Mouse (Mus musculus): Measurements from ENCODE around the gene Gm5134. TPM values are rescaled to one million over a fixed set of nuclear protein-coding genes. Genes with fewer than 3 reads are reported as not detected.
A peak's percentile ranks its signal among the peaks of the same experiment; 100 is the strongest.
"Not testable (repeated sequence)": the region's sequence is repeated elsewhere in the genome, so short reads cannot be mapped to it uniquely, and the experiment has no call there.

The Gm5134 gene
- polyA plus RNA-seq, 1 experiment from 2014 or later = 0.28 TPM

DNA sequence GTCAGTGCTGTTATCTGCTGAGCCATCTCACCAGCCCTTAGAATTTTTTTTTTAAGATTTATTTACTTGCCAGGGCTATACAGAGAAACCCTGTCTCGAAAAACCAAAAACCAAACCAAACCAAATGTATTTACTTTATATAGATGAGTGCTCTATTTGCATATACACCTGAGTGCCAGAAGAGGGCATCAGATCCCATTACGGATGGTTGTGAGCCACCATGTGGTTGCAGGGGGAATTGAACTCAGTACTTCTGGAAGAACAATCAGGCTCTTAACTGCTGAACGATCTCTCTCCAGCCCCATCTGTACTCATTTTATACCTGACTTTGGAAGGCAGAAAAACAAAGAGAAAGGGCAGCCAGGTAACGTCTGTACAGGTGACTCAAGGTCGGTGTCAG lies 20.9 kb downstream of the Gm5134 start:
- Histone ChIP-seq H3K4me1 (ENCODE audit: control insufficient read depth, insufficient read depth, low read length) (no peaks in the 10 kb centered on the region), H3K27me3 (ENCODE audit: control insufficient read depth, insufficient read depth, low read length) (no peaks in the 10 kb centered on the region), H3K4me3 (ENCODE audit: low read length) (no peak overlapping the region), H3K9ac (ENCODE audit: low read length) (no peak overlapping the region), H3K4me2 (ENCODE audit: low read depth, low read length) (no peak overlapping the region), H3K36me3 (ENCODE audit: control insufficient read depth, insufficient read depth) (no peaks in the 10 kb centered on the region), H3K27ac (ENCODE audit: low read length) (no peak overlapping the region), H3K9me3 (replicated peaks; ENCODE audit: control insufficient read depth, low read length) (peaks cover 3% of the 10 kb centered on the region; the same call in 1 of the 2 replicates)
- WGBS = 74% methylated on average over 5 of the region's 5 CpGs
- ATAC-seq (replicated peaks; ENCODE audit: extremely low read depth, insufficient read depth, low FRiP score) = no peak

DNA sequence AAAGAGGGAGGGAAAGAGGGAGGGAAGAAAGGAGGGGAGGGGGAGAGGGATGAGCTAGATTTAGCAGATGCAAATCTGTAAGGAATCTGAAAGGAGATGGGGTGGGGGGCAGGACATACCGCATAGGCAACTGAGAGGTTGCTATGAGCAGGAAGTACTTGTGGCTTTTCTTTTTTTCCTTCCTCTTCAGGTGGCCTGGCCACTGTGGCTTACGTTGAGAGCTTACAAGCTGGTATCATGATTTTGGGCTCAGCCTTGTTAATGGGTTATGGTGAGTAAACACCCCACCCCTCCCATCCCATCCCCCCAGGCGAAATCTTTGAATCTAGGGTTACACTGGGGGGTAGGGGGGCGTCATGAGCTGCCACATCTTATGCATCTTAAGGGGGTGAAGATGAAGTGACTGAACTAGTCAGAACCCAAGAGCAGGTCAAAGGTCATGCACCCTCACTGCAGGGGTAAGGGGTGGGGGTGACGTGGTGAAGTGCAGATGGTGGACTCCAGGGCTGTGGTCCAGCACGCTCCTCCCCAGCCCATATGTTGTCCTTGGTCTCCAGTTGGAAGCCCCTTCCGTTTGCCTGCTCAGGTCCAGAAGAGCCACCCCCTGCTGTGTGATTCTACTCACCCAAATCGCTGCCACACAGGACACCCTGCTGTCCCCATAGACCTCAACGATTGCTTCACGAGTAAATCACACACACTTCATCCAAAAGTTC lies 24.0 kb downstream of the Gm5134 start:
- Histone ChIP-seq H3K27ac (ENCODE audit: low read length) (no peak overlapping the region), H3K9me3 (replicated peaks; ENCODE audit: control insufficient read depth, low read length) (no peaks in the 10 kb centered on the region), H3K4me3 (ENCODE audit: low read length) (no peak overlapping the region), H3K4me1 (ENCODE audit: control insufficient read depth, insufficient read depth, low read length) (no peaks in the 10 kb centered on the region), H3K27me3 (ENCODE audit: control insufficient read depth, insufficient read depth, low read length) (no peaks in the 10 kb centered on the region), H3K36me3 (ENCODE audit: control insufficient read depth, insufficient read depth) (no peaks in the 10 kb centered on the region), H3K9ac (ENCODE audit: low read length) (no peak overlapping the region), H3K4me2 (ENCODE audit: low read depth, low read length) (no peak overlapping the region)
- 0 out of 2 replicates have a peak, but pooled peaks have one; percentile 28 for ATAC-seq (replicated peaks; ENCODE audit: extremely low read depth, insufficient read depth, low FRiP score)
- WGBS = 40% methylated on average over 10 of the region's 10 CpGs

DNA sequence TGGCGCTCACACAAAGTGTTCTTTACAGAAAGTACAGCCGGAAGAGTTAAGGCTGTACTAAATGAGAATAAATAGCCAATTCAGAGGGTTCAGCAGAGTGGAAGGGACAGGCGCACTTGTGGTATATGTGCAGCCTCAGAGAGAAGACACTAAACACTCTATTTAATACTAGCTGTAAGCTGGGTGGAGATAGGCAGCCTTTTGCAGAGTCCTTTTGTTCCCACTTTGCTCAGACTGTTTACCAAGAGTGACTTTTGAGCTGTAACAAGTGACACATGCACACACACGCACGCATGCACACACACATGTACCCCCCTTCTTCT lies 24.5 kb downstream of the Gm5134 start:
- Histone ChIP-seq H3K4me1 (ENCODE audit: control insufficient read depth, insufficient read depth, low read length) (no peaks in the 10 kb centered on the region), H3K9me3 (replicated peaks; ENCODE audit: control insufficient read depth, low read length) (no peaks in the 10 kb centered on the region), H3K36me3 (ENCODE audit: control insufficient read depth, insufficient read depth) (no peaks in the 10 kb centered on the region), H3K4me3 (ENCODE audit: low read length) (no peak overlapping the region), H3K27me3 (ENCODE audit: control insufficient read depth, insufficient read depth, low read length) (no peaks in the 10 kb centered on the region), H3K9ac (ENCODE audit: low read length) (no peak overlapping the region), H3K4me2 (ENCODE audit: low read depth, low read length) (no peak overlapping the region), H3K27ac (ENCODE audit: low read length) (no peak overlapping the region)
- WGBS = 84% methylated on average over 5 of the region's 5 CpGs
- no peak for ATAC-seq (replicated peaks; ENCODE audit: extremely low read depth, insufficient read depth, low FRiP score)

DNA sequence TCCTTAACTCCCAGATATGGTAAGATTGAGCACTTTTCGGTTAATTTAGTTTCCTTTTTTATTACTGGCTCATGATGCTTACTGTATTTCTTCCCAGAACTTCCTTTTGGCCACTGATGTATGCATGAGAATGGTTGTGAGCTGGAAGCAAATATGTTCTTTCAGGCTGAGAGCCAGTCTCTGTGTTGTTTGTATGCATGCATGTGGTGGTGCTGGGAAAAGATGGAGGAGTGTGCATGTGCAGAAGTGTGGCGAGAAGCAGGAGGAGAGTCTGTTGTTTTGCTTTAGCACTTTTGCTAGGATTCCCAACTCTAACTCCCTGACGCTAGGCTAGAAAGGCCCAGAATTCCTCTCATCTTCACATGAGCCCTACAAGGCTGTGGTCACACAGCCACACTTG lies 25.1 kb downstream of the Gm5134 start:
- ATAC-seq (replicated peaks; ENCODE audit: extremely low read depth, insufficient read depth, low FRiP score) = no peak
- H3K27ac ChIP-seq (ENCODE audit: low read length) = no peak overlapping the region
- no peaks in the 10 kb centered on the region for H3K27me3 ChIP-seq (ENCODE audit: control insufficient read depth, insufficient read depth, low read length)
- H3K36me3 ChIP-seq (ENCODE audit: control insufficient read depth, insufficient read depth) = no peaks in the 10 kb centered on the region
- H3K4me3 ChIP-seq (ENCODE audit: low read length) = no peak overlapping the region
- no peaks in the 10 kb centered on the region for H3K9me3 ChIP-seq (replicated peaks; ENCODE audit: control insufficient read depth, low read length)
- no peaks in the 10 kb centered on the region for H3K4me1 ChIP-seq (ENCODE audit: control insufficient read depth, insufficient read depth, low read length)
- no peak overlapping the region for H3K4me2 ChIP-seq (ENCODE audit: low read depth, low read length)
- 83% methylated on average over 3 of the region's 3 CpGs for WGBS
- H3K9ac ChIP-seq (ENCODE audit: low read length) = no peak overlapping the region

DNA sequence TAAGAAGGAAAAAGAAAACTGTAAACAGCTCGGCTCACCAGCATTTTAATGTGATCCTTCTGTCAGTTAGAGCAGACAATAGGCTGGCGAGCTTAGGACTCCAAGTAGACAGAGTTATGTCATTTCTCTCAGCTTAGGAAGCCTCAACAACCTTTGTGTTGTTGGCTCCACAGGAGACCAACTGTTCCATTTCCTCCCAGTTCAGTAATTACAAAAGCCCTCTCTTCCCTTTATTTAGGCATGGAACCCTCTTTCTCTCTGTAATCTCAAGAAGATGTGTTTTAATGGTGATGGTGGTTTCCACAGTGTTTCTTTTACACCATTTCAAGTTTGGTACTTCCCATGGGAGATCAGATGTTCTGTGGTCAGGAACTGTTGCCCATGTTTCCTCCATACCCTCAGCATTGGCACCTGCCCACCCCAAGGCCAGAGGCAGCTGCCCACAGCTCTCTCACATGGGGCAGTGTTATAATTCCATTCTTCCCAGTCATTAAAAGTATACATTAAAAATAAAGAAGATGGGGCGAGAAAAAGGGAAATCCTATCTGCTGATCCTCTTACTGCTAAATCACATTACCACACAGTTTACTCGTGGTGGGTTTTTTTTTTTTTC lies 36.2 kb downstream of the Gm5134 start:
- Histone ChIP-seq H3K4me1 (ENCODE audit: control insufficient read depth, insufficient read depth, low read length) (no peaks in the 10 kb centered on the region), H3K4me2 (ENCODE audit: low read depth, low read length) (no peak overlapping the region), H3K36me3 (ENCODE audit: control insufficient read depth, insufficient read depth) (no peaks in the 10 kb centered on the region), H3K27me3 (ENCODE audit: control insufficient read depth, insufficient read depth, low read length) (no peaks in the 10 kb centered on the region), H3K4me3 (ENCODE audit: low read length) (no peak overlapping the region), H3K27ac (ENCODE audit: low read length) (no peak overlapping the region), H3K9ac (ENCODE audit: low read length) (no peak overlapping the region), H3K9me3 (replicated peaks; ENCODE audit: control insufficient read depth, low read length) (no peaks in the 10 kb centered on the region)
- WGBS = 75% methylated on average over 4 of the region's 4 CpGs
- ATAC-seq (replicated peaks; ENCODE audit: extremely low read depth, insufficient read depth, low FRiP score) = no peak

DNA sequence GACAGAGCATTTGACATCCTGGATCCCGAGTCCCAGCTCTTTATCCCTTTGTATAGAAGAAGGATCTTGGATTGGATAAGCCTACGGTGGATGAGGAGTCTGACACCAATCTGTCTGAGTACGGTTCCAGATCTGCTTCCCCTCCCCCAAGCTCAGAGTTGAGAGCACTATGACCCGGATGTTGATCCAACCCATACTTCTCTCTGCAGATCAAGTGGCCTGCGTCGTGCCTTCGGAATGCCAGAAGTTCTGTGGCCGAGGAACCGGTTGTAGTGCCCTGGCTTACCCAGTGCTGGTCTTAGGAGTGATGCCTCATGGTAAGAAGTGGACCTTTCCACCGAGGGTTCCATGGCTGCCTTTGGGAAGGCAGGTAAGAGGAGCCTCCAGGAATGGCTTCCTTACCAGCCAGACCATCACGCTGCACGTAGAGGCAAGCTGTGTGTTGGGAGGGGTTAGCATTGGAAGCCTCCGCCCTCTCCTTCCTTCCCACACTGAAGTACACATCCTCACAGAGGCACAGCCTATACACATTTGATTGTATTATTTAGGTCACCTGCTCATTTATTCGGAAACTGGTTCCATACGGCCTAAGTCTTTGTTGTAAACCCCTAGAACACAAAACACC lies 39.4 kb downstream of the Gm5134 start:
- no peak overlapping the region for H3K4me2 ChIP-seq (ENCODE audit: low read depth, low read length)
- WGBS = 80% methylated on average over 15 of the region's 15 CpGs
- H3K36me3 ChIP-seq (ENCODE audit: control insufficient read depth, insufficient read depth) = no peaks in the 10 kb centered on the region
- ATAC-seq (replicated peaks; ENCODE audit: extremely low read depth, insufficient read depth, low FRiP score) = no peak
- H3K9ac ChIP-seq (ENCODE audit: low read length) = no peak overlapping the region
- no peaks in the 10 kb centered on the region for H3K9me3 ChIP-seq (replicated peaks; ENCODE audit: control insufficient read depth, low read length)
- no peaks in the 10 kb centered on the region for H3K4me1 ChIP-seq (ENCODE audit: control insufficient read depth, insufficient read depth, low read length)
- H3K4me3 ChIP-seq (ENCODE audit: low read length) = no peak overlapping the region
- H3K27ac ChIP-seq (ENCODE audit: low read length) = no peak overlapping the region
- no peaks in the 10 kb centered on the region for H3K27me3 ChIP-seq (ENCODE audit: control insufficient read depth, insufficient read depth, low read length)

DNA sequence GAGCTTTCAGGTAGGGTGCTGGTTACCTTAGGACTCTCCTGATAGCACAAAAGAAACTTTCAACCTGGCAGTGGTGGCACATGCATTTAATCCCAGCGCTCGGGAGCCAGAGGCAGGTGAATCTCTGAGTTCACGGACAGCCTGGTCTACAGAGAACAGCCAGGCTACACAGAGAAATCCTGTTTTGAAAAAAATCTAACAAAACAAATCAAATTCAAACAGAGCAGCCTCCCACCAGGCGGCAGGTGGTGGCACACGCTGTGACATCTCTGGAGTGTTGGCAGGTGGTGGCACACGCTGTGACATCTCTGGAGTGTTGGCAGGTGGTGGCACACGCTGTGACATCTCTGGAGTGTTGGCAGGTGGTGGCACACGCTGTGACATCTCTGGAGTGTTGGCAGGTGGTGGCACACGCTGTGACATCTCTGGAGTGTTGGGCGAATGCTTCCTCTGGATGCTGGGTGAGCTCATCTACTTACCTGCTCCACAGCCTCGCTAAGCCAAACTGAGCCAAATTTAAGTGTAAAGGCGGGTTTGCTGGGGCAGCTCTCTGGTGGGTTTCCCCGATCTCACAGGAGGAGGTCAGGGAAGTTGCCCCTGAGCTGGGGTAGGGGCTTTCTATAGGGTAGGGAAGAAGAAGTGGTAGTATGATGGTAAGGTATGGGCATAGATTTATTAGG lies 40.4 kb downstream of the Gm5134 start:
- H3K4me2 ChIP-seq (ENCODE audit: low read depth, low read length); H3K4me1 ChIP-seq (ENCODE audit: control insufficient read depth, insufficient read depth, low read length); H3K9me3 ChIP-seq (replicated peaks; ENCODE audit: control insufficient read depth, low read length); H3K9ac ChIP-seq (ENCODE audit: low read length); H3K36me3 ChIP-seq (ENCODE audit: control insufficient read depth, insufficient read depth); H3K27ac ChIP-seq (ENCODE audit: low read length); H3K4me3 ChIP-seq (ENCODE audit: low read length); H3K27me3 ChIP-seq (ENCODE audit: control insufficient read depth, insufficient read depth, low read length); ATAC-seq (replicated peaks; ENCODE audit: extremely low read depth, insufficient read depth, low FRiP score): not testable (repeated sequence)
- 72% methylated on average over 12 of the region's 13 CpGs for WGBS

DNA sequence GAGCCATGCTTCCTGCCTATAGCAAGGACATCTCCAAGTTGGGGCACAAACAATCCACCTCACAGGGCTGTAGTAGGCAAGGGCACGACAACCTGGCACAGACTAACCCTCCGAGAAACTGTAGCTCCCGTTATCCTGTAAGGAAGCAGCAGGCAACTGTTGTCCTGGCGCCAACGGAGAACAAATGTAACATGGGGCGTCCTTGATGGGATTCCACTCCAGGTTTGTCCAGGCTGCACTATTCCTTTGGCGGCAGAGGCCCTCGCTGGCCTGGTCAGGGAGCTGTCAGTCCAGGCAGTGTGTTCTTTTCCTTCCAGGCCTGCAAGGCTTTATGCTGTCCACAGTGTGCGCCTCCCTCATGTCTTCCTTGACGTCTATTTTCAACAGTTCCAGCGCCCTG lies 41.1 kb downstream of the Gm5134 start:
- ATAC-seq (replicated peaks; ENCODE audit: extremely low read depth, insufficient read depth, low FRiP score) = no peak
- Histone ChIP-seq H3K4me1 (ENCODE audit: control insufficient read depth, insufficient read depth, low read length) (no peaks in the 10 kb centered on the region), H3K36me3 (ENCODE audit: control insufficient read depth, insufficient read depth) (no peaks in the 10 kb centered on the region), H3K27ac (ENCODE audit: low read length) (no peak overlapping the region), H3K4me3 (ENCODE audit: low read length) (no peak overlapping the region), H3K4me2 (ENCODE audit: low read depth, low read length) (no peak overlapping the region), H3K27me3 (ENCODE audit: control insufficient read depth, insufficient read depth, low read length) (no peaks in the 10 kb centered on the region), H3K9ac (ENCODE audit: low read length) (no peak overlapping the region), H3K9me3 (replicated peaks; ENCODE audit: control insufficient read depth, low read length) (no peaks in the 10 kb centered on the region)
- 72% methylated on average over 11 of the region's 11 CpGs for WGBS

DNA sequence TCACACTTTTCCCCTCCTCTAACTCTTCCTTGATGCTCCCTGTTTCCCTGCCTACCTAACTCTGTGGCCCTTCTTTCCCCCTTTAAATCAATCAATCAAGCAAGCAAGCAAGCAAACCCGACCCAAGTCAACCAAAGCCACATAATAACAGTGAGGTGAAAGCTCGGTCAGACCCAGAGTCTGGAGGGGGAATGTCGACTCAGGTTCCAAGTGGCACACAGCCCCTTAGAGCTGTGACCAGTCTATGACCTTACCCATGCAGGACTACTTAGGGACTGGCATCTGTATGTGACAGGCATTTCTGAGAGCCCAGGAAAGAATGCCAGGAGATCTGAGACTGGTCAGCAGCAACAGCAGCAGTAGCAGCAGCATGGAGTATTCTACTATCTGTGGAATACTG lies 42.0 kb downstream of the Gm5134 start:
- Histone ChIP-seq H3K4me3 (ENCODE audit: low read length) (no peak overlapping the region), H3K9ac (ENCODE audit: low read length) (no peak overlapping the region), H3K27ac (ENCODE audit: low read length) (no peak overlapping the region), H3K36me3 (ENCODE audit: control insufficient read depth, insufficient read depth) (no peaks in the 10 kb centered on the region), H3K4me2 (ENCODE audit: low read depth, low read length) (no peak overlapping the region), H3K27me3 (ENCODE audit: control insufficient read depth, insufficient read depth, low read length) (no peaks in the 10 kb centered on the region), H3K9me3 (replicated peaks; ENCODE audit: control insufficient read depth, low read length) (no peaks in the 10 kb centered on the region), H3K4me1 (ENCODE audit: control insufficient read depth, insufficient read depth, low read length) (no peaks in the 10 kb centered on the region)
- 41% methylated on average over 3 of the region's 3 CpGs for WGBS
- no peak for ATAC-seq (replicated peaks; ENCODE audit: extremely low read depth, insufficient read depth, low FRiP score)

All from heart, embryonic 16.5 days (tissue).